Comparison of ENCODE assay signal across 20 mouse cellular contexts in the genomic region with DNA sequence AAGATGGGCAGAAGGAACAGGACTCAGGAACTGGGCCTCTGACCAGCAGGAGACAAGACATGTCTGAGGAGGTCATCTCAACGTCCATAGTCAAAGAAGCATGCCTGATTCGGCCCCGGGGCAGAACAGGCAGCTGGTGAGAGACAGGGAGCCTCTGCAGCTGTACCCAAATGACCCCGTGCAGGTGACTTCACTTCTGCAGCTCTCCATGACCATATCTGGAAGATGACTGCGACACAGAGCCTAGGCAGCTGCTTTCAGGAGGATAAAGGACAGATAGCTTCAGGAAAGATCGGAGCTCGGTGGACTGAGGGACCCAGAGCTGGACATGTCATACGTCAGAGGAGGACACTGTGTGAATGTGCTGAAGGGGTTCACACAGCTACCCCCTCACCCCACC. TPM values are rescaled to one million over a fixed set of nuclear protein-coding genes. Genes with fewer than 3 reads are reported as not detected.
DNase-seq lines count a peak whose midpoint lies in the region; ATAC-seq and TF ChIP-seq lines count a peak whose summit lies in the region.
"Had no signal": no experiment of that assay in that cellular context is flagged by ENCODE, and none has a peak within 500 bp of the region (broad histone marks: within the 10 kb centered on the region; RNA-seq: fewer than 3 reads in every experiment).

No protein-coding gene starts in this region.

- intact Hi-C loops in gastrocnemius, adult 2 months (cut with DNase I) = no loop called here
- intact Hi-C loops in gastrocnemius, postnatal 36 days (cut with DNase I) = no loop called here
- intact Hi-C loops in heart, postnatal 36 days (cut with DNase I) = loop anchor here (5.0 kb wide), 1 partner anchor 43 kb away; no protein-coding TSS in a partner anchor

- H3K4me2 ChIP-seq in heart, embryonic 15.5 days = no peak overlapping the region
- no peak overlapping the region for H3K4me2 ChIP-seq in lung, postnatal 0 days (replicated peaks; ENCODE audit: low read depth, low read length)
- H3K4me2 ChIP-seq: forebrain, embryonic 12.5 days; hindbrain, embryonic 15.5 days; limb, embryonic 15.5 days; liver, embryonic 15.5 days; midbrain, embryonic 13.5 days had no signal

- H3K9me3 ChIP-seq in heart, embryonic 15.5 days (replicated peaks) = no peaks in the 10 kb centered on the region
- no peaks in the 10 kb centered on the region for H3K9me3 ChIP-seq in embryonic facial prominence, embryonic 10.5 days
- no peaks in the 10 kb centered on the region for H3K9me3 ChIP-seq in lung, postnatal 0 days (ENCODE audit: low read length)
- H3K9me3 ChIP-seq: forebrain, embryonic 12.5 days; hindbrain, embryonic 15.5 days; limb, embryonic 15.5 days; liver, embryonic 15.5 days; midbrain, embryonic 13.5 days had no signal

- TF ChIP-seq CTCF in gastrocnemius, adult 2 months (IDR thresholded peaks at IDR 0.05) = no peak
- TF ChIP-seq CTCF in lung, postnatal 0 days (IDR thresholded peaks at IDR 0.05) = no peak

- ATAC-seq in heart, embryonic 15.5 days (replicated peaks; ENCODE audit: insufficient number of reproducible peaks, insufficient read depth, low FRiP score, low read depth) = no peak
- ATAC-seq in lung, postnatal 0 days = no peak
- no peak for ATAC-seq in cerebellum, adult (ENCODE audit: insufficient number of reproducible peaks, low FRiP score, low TSS enrichment)
- ATAC-seq: midbrain, embryonic 13.5 days had no signal

- 35% methylated on average over 8 of the region's 8 CpGs for WGBS in heart, embryonic 15.5 days
- WGBS in embryonic facial prominence, embryonic 10.5 days = 68% methylated on average over 8 of the region's 8 CpGs
- WGBS in lung, postnatal 0 days = 71% methylated on average over 8 of the region's 8 CpGs

- peaks cover 91% of the 10 kb centered on the region for H3K4me1 ChIP-seq in heart, embryonic 15.5 days (replicated peaks)
- peaks cover 90% of the 10 kb centered on the region for H3K4me1 ChIP-seq in embryonic facial prominence, embryonic 10.5 days
- H3K4me1 ChIP-seq in lung, postnatal 0 days (ENCODE audit: insufficient read depth, low read depth, low read length) = peaks cover 35% of the 10 kb centered on the region
- H3K4me1 ChIP-seq: hindbrain, embryonic 15.5 days had no signal

- no peaks in the 10 kb centered on the region for H3K27me3 ChIP-seq in heart, embryonic 15.5 days
- H3K27me3 ChIP-seq in embryonic facial prominence, embryonic 10.5 days (replicated peaks; ENCODE audit: low read depth, poor library complexity, severe bottlenecking) = no peaks in the 10 kb centered on the region
- no peaks in the 10 kb centered on the region for H3K27me3 ChIP-seq in lung, postnatal 0 days (replicated peaks; ENCODE audit: insufficient read depth, low read length)
- H3K27me3 ChIP-seq: forebrain, embryonic 12.5 days; hindbrain, embryonic 15.5 days; limb, embryonic 15.5 days; liver, embryonic 15.5 days; midbrain, embryonic 13.5 days had no signal

- no peak overlapping the region for H3K9ac ChIP-seq in heart, embryonic 15.5 days
- H3K9ac ChIP-seq in lung, postnatal 0 days (replicated peaks; ENCODE audit: low read depth) = no peak overlapping the region
- H3K9ac ChIP-seq: forebrain, embryonic 12.5 days; hindbrain, embryonic 15.5 days; limb, embryonic 15.5 days; liver, embryonic 15.5 days; midbrain, embryonic 13.5 days had no signal

- no peak for DNase-seq in gastrocnemius, adult 2 months
- no peak for DNase-seq in gastrocnemius, postnatal 36 days
- DNase-seq in heart, postnatal 36 days = no peak
- DNase-seq in embryonic facial prominence, embryonic 10.5 days (ENCODE audit: low spot score) = no peak
- peak; percentile 33 for DNase-seq in heart, postnatal 4 days
- DNase-seq in lung, postnatal 0 days (ENCODE audit: low spot score) = no peak
- DNase-seq: adrenal gland, postnatal 14 days; cerebellum, adult 9-10 months; kidney, adult 2 months; kidney, postnatal 10 days; lung, postnatal 10 days; thymus, postnatal 25 days had no signal

- H3K27ac ChIP-seq in gastrocnemius, adult 2 months = peak overlapping the region; percentile 35; the same call in 1 of the 2 replicates
- H3K27ac ChIP-seq in heart, embryonic 15.5 days = peak overlapping the region; percentile 21; the same call in 1 of the 2 replicates
- H3K27ac ChIP-seq in embryonic facial prominence, embryonic 10.5 days (replicated peaks) = 0 out of 2 replicates have a peak overlapping the region, but pooled peaks have one; percentile 19
- H3K27ac ChIP-seq in lung, postnatal 0 days (ENCODE audit: low read length) = no peak overlapping the region
- H3K27ac ChIP-seq: forebrain, embryonic 12.5 days; hindbrain, embryonic 15.5 days; left cerebral cortex, adult 2 months; limb, embryonic 15.5 days; liver, embryonic 15.5 days; midbrain, embryonic 13.5 days had no signal

- H3K4me3 ChIP-seq in gastrocnemius, adult 2 months = no peak overlapping the region
- H3K4me3 ChIP-seq in heart, embryonic 15.5 days = no peak overlapping the region
- no peak overlapping the region for H3K4me3 ChIP-seq in embryonic facial prominence, embryonic 10.5 days
- H3K4me3 ChIP-seq in lung, postnatal 0 days (ENCODE audit: low read depth, low read length) = no peak overlapping the region
- H3K4me3 ChIP-seq: forebrain, embryonic 12.5 days; hindbrain, embryonic 15.5 days; left cerebral cortex, adult 2 months; limb, embryonic 15.5 days; liver, embryonic 15.5 days; midbrain, embryonic 13.5 days had no signal

- H3K36me3 ChIP-seq in heart, embryonic 15.5 days = no peaks in the 10 kb centered on the region
- peaks cover 8% of the 10 kb centered on the region for H3K36me3 ChIP-seq in embryonic facial prominence, embryonic 10.5 days (replicated peaks)
- H3K36me3 ChIP-seq in lung, postnatal 0 days (ENCODE audit: insufficient read depth, low read length) = no peaks in the 10 kb centered on the region
- H3K36me3 ChIP-seq: forebrain, embryonic 12.5 days; hindbrain, embryonic 15.5 days; liver, embryonic 15.5 days; midbrain, embryonic 13.5 days had no signal

- TF ChIP-seq EP300 in lung, postnatal 0 days (IDR thresholded peaks at IDR 0.05) = no peak

RNA-seq across cellular contexts. Expression of gene Actn1, which starts 46.4 kb away (rescaled TPM):
- total RNA-seq in gastrocnemius, adult 2 months (2021) = 10 to 100 TPM in 1 of 2 experiments, 1 to 10 TPM in 1; 8.4 to 11.9 TPM
- total RNA-seq in gastrocnemius, postnatal 36 days (2021) = 1 to 10 TPM; 7.3 to 9.0 TPM
- 29.2 and 42.3 TPM in 2 replicates for polyA plus RNA-seq in heart, embryonic 15.5 days (2015; fragmentation: Nextera tagmentation; extraction: Ambion mirVana)
- 10 to 100 TPM; 33.4 to 38.9 TPM for total RNA-seq in heart, postnatal 36 days (2021)
- 38.2 and 39.3 TPM in 2 replicates for polyA plus RNA-seq in embryonic facial prominence, embryonic 10.5 days (2016; fragmentation: Nextera tagmentation; extraction: Ambion mirVana)
- 100 to 1,000 TPM; 114 to 116 TPM for total RNA-seq in heart, postnatal 4 days (2021)
- polyA plus RNA-seq in lung, postnatal 0 days (2015; fragmentation: Nextera tagmentation; extraction: Ambion mirVana) = 30.0 and 31.0 TPM in 2 replicates
